Mouse (Mus musculus) lung, postnatal 0 days (tissue): ENCODE measurements around the gene Pck1. TPM values are rescaled to one million over a fixed set of nuclear protein-coding genes. Genes with fewer than 3 reads are reported as not detected.
A peak's percentile ranks its signal among the peaks of the same experiment; 100 is the strongest.

Experiments used
- ATAC-seq: fragments of 200-750 bp; cut with Nextera tagmentation; 2 replicates; pipeline ENCODE4 v1.8.0; 2017; ENCODE audit warnings: moderate library complexity
- DNase-seq: peaks from one replicate; pipeline ENCODE4 v3.0.0-alpha.2; 2016; ENCODE audit warnings: low spot score
- H3K27ac ChIP-seq: fragments of 300-500 bp; sonication (generic); 2 replicates; pipeline ENCODE4 v1.5.1; 2014; ENCODE audit warnings: antibody characterized with exemption, mild to moderate bottlenecking, low read length, mixed read lengths
- H3K27me3 ChIP-seq: fragments of 300-500 bp; sonication (generic); replicated peaks from 2 replicates; pipeline ENCODE4 v1.6.1; 2014; ENCODE audit warnings: low read length, mixed read lengths; ENCODE audit not compliant: insufficient read depth
- H3K36me3 ChIP-seq: fragments of 300-500 bp; sonication (generic); 2 replicates; pipeline ENCODE4 v1.6.1; 2014; ENCODE audit warnings: low read length, mixed read lengths; ENCODE audit not compliant: insufficient read depth
- H3K4me1 ChIP-seq: fragments of 300-500 bp; sonication (generic); 2 replicates; pipeline ENCODE4 v1.6.1; 2014; ENCODE audit warnings: antibody characterized with exemption, low read depth, low read length, mixed read lengths; ENCODE audit not compliant: insufficient read depth
- H3K4me2 ChIP-seq: fragments of 300-500 bp; sonication (generic); replicated peaks from 2 replicates; pipeline ENCODE4 v1.6.1; 2014; ENCODE audit warnings: low read depth, mild to moderate bottlenecking, low read length, moderate library complexity, mixed read lengths
- H3K4me3 ChIP-seq: fragments of 300-500 bp; sonication (generic); 2 replicates; pipeline ENCODE4 v1.5.1; 2014; ENCODE audit warnings: low read depth, low read length
- H3K9ac ChIP-seq: fragments of 300-500 bp; sonication (generic); replicated peaks from 2 replicates; pipeline ENCODE4 v1.6.1; 2014; ENCODE audit warnings: low read depth, mild to moderate bottlenecking
- H3K9me3 ChIP-seq: fragments of 300-500 bp; sonication (generic); 2 replicates; pipeline ENCODE4 v1.6.1; 2016; ENCODE audit warnings: low read length, mixed read lengths
- CTCF ChIP-seq: IDR thresholded peaks from 2 replicates; pipeline ENCODE4 v1.5.1; 2016; ENCODE audit warnings: antibody characterized with exemption, mild to moderate bottlenecking
- EP300 ChIP-seq: IDR thresholded peaks from 2 replicates; pipeline ENCODE4 v1.6.1; 2016; ENCODE audit warnings: antibody characterized with exemption, mild to moderate bottlenecking, control low read depth
- WGBS: fragments of 180-500 bp; shearing (Covaris S2); extraction: QIAGEN DNeasy Blood & Tissue Kit; methylation state at CpG from one replicate; pipeline ENCODE4 v1.1.7; 2014; 5-methylcytosine and 5-hydroxymethylcytosine counted together
- polyA plus RNA-seq: library from polyadenylated mRNA; unstranded; fragments of >200 nt; fragmentation: Nextera tagmentation; extraction: Ambion mirVana; gene quantifications from 2 replicates; pipeline ENCODE4 v1.2.1, GENCODE M21; 2015

Pck1 gene
- polyA plus RNA-seq, 1 experiment from 2014 or later, result 0.08 TPM

- H3K4me2 ChIP-seq, result no peak overlapping the region
- no peak overlapping the region for H3K4me3 ChIP-seq
- no peak for TF ChIP-seq CTCF
- TF ChIP-seq EP300, result no peak
- H3K9me3 ChIP-seq, result no peaks in the 10 kb centered on the region
- peaks cover 4% of the 10 kb centered on the region for H3K4me1 ChIP-seq
- 66% methylated on average over 5 of the region's 5 CpGs for WGBS
- no peak overlapping the region for H3K27ac ChIP-seq
- ATAC-seq (no peak), DNase-seq (no peak)
- H3K27me3 ChIP-seq, result 0 out of 2 replicates have a peak, but pooled peaks cover 10% of the 10 kb centered on the region
- no peak overlapping the region for H3K9ac ChIP-seq
- H3K36me3 ChIP-seq, result no peaks in the 10 kb centered on the region
Observed at GRCm38 (mm10) chr2:173171956-173172355, 19.1 kb downstream of the Pck1 start.

DNA sequence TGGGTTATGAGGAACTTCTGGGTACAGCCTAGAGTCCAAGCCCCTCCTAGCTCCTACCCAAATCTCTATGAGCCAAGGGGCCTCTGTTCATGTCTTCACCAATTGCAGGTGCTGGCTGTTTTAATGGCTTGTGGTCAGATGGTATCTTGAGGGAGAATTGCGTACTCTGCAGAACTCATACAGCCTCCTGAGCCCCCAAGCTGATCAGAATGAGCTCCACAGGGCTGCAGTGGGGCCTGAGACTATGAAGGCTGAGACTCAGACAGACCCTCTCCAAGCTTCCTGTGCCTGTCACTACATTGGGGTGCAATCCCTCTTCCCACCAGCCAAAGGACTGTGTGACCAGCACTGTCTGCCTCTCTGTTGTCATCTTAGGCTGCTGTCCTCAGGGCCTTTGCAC lies 19.5 kb downstream of the Pck1 start:
- H3K9ac ChIP-seq, result no peak overlapping the region
- WGBS, result 86% methylated on average over 1 of the region's 1 CpGs
- H3K4me3 ChIP-seq, result no peak overlapping the region
- H3K27me3 ChIP-seq, result 0 out of 2 replicates have a peak, but pooled peaks cover 10% of the 10 kb centered on the region
- DNase-seq (no peak), ATAC-seq (no peak)
- no peak overlapping the region for H3K4me2 ChIP-seq
- H3K4me1 ChIP-seq, result peaks cover 4% of the 10 kb centered on the region
- no peak for TF ChIP-seq EP300
- TF ChIP-seq CTCF, result no peak
- no peak overlapping the region for H3K27ac ChIP-seq
- no peaks in the 10 kb centered on the region for H3K9me3 ChIP-seq
- H3K36me3 ChIP-seq, result no peaks in the 10 kb centered on the region

DNA sequence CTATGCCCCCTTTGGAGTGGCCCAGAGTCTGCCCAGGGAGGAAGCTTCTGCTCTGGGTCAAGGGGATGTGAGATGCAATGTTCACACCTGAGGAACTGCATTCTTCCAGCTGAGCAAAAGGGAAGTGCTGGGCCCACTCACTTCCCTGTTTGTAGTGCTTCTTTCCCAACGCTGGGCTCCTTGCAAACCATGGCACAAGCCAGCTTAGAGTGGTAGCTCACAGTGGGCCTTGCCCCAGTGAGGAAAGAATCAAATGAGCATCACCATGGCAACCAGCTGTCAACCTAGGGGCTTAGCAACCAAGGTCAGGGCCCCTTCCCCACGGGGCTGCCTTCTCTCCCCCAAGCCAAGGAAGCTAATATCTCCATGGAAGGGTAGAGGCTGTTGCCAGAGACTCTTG lies 20.2 kb downstream of the Pck1 start:
- no peak for TF ChIP-seq CTCF
- no peak for TF ChIP-seq EP300
- Histone ChIP-seq H3K9ac (no peak overlapping the region), H3K27ac (peak overlapping the region; percentile 63), H3K9me3 (no peaks in the 10 kb centered on the region), H3K36me3 (no peaks in the 10 kb centered on the region), H3K4me1 (peaks cover 4% of the 10 kb centered on the region), H3K4me2 (0 out of 2 replicates have a peak overlapping the region, but pooled peaks have one; percentile 51), H3K27me3 (0 out of 2 replicates have a peak, but pooled peaks cover 10% of the 10 kb centered on the region), H3K4me3 (no peak overlapping the region)
- DNase-seq (peak; percentile 45), ATAC-seq (peak; percentile 32)
- 35% methylated on average over 2 of the region's 2 CpGs for WGBS

- no peak overlapping the region; the same call in 1 of the 2 replicates for H3K4me3 ChIP-seq
- ATAC-seq (peak; percentile 81), DNase-seq (peak; percentile 77)
- no peaks in the 10 kb centered on the region for H3K9me3 ChIP-seq
- 0 out of 2 replicates have a peak, but pooled peaks cover 10% of the 10 kb centered on the region for H3K27me3 ChIP-seq
- peak overlapping the region; percentile 80 for H3K27ac ChIP-seq
- H3K4me1 ChIP-seq, result peaks cover 4% of the 10 kb centered on the region
- TF ChIP-seq CTCF (no peak), EP300 (no peak)
- H3K4me2 ChIP-seq, result peak overlapping the region; percentile 51
- WGBS, result 6% methylated on average over 22 of the region's 22 CpGs
- H3K36me3 ChIP-seq, result no peaks in the 10 kb centered on the region
- peak overlapping the region; percentile 30 for H3K9ac ChIP-seq
Observed at GRCm38 (mm10) chr2:173173521-173174511, 21.0 kb downstream of the Pck1 start.

DNA sequence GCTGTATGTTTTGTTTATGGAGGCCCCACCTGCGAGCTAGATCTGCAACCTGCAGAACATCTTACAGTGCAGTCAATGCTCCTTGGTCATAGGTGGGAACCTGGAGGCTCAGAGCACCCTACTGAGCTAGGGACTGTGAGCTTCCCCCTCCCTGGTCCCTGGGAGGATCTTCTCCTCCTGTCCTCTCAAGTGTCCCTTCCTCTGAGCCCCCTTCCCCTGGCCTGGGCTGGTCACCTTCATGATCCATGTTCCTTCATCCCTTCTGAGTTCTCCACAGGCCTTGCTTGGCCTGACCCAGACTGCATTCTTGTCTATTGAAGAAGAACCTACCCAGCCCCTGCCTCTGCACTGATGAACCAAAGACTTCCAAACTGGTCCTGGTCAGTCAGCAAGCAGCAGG lies 21.7 kb downstream of the Pck1 start:
- H3K36me3 ChIP-seq, result no peaks in the 10 kb centered on the region
- no peak overlapping the region for H3K9ac ChIP-seq
- no peak for ATAC-seq
- peaks cover 4% of the 10 kb centered on the region for H3K4me1 ChIP-seq
- 33% methylated on average over 1 of the region's 1 CpGs for WGBS
- TF ChIP-seq EP300 (no peak), CTCF (no peak)
- 0 out of 2 replicates have a peak, but pooled peaks cover 10% of the 10 kb centered on the region for H3K27me3 ChIP-seq
- no peak overlapping the region for H3K4me3 ChIP-seq
- no peak for DNase-seq
- no peak overlapping the region for H3K4me2 ChIP-seq
- no peak overlapping the region for H3K27ac ChIP-seq
- H3K9me3 ChIP-seq, result no peaks in the 10 kb centered on the region

- ATAC-seq (no peak), DNase-seq (no peak)
- Histone ChIP-seq H3K36me3 (no peaks in the 10 kb centered on the region), H3K9ac (no peak overlapping the region), H3K27me3 (0 out of 2 replicates have a peak, but pooled peaks cover 10% of the 10 kb centered on the region), H3K4me1 (peaks cover 4% of the 10 kb centered on the region), H3K4me3 (no peak overlapping the region), H3K4me2 (no peak overlapping the region), H3K27ac (no peak overlapping the region), H3K9me3 (no peaks in the 10 kb centered on the region)
- WGBS, result 85% methylated on average over 5 of the region's 5 CpGs
- TF ChIP-seq EP300, result no peak
- peak; percentile 19; the same call in 1 of the 2 replicates for TF ChIP-seq CTCF
Observed at GRCm38 (mm10) chr2:173175703-173176102, 22.9 kb downstream of the Pck1 start.
